Mouse (Mus musculus) lung, embryonic 14.5 days (tissue): ENCODE measurements at regions not wholly inside any gene's neighbourhood (a gene's known extent, or its start where the extent isn't known, plus 50 kb on each side); places are given as distances from the start of the nearest gene placed in this dataset.

Source experiments
- ATAC-seq: fragments of 200-750 bp; cut with Nextera tagmentation; 2 replicates; pipeline ENCODE4 v1.8.0; 2017; ENCODE audit warnings: mild to moderate bottlenecking, moderate TSS enrichment, moderate library complexity; ENCODE audit not compliant: insufficient read depth
- DNase-seq: peaks from one replicate; pipeline ENCODE4 v3.0.0-alpha.2; 2015
- H3K27ac ChIP-seq: fragments of 300-500 bp; sonication (generic); 2 replicates; pipeline ENCODE4 v1.5.1; 2014; ENCODE audit warnings: low read depth, mild to moderate bottlenecking, moderate library complexity
- H3K27me3 ChIP-seq: fragments of 300-500 bp; sonication (generic); 2 replicates; pipeline ENCODE4 v1.6.1; 2014; ENCODE audit warnings: low read length, control low read depth; ENCODE audit not compliant: insufficient read depth
- H3K36me3 ChIP-seq: fragments of 300-500 bp; sonication (generic); 2 replicates; pipeline ENCODE4 v1.6.1; 2014; ENCODE audit warnings: control low read depth; ENCODE audit not compliant: insufficient read depth
- H3K4me1 ChIP-seq: fragments of 300-500 bp; sonication (generic); 2 replicates; pipeline ENCODE4 v1.6.1; 2014; ENCODE audit warnings: antibody characterized with exemption, control low read depth; ENCODE audit not compliant: insufficient read depth
- H3K4me2 ChIP-seq: fragments of 300-500 bp; sonication (generic); 2 replicates; pipeline ENCODE4 v1.6.1; 2014; ENCODE audit warnings: mild to moderate bottlenecking
- H3K4me3 ChIP-seq: fragments of 300-500 bp; sonication (generic); 2 replicates; pipeline ENCODE4 v1.5.1; 2014; ENCODE audit warnings: low read depth, low read length
- H3K9ac ChIP-seq: fragments of 300-500 bp; sonication (generic); 2 replicates; pipeline ENCODE4 v1.6.1; 2014
- H3K9me3 ChIP-seq: fragments of 300-500 bp; sonication (generic); 2 replicates; pipeline ENCODE4 v1.6.1; 2016; ENCODE audit warnings: low read depth, low read length, control low read depth
- CTCF ChIP-seq: IDR thresholded peaks from 2 replicates; pipeline ENCODE4 v1.5.1; 2016; ENCODE audit warnings: antibody characterized with exemption, low read depth
- WGBS: fragments of 180-500 bp; shearing (Covaris S2); extraction: QIAGEN DNeasy Blood & Tissue Kit; methylation state at CpG from one replicate; pipeline ENCODE4 v1.1.7; 2014; 5-methylcytosine and 5-hydroxymethylcytosine counted together

DNA sequence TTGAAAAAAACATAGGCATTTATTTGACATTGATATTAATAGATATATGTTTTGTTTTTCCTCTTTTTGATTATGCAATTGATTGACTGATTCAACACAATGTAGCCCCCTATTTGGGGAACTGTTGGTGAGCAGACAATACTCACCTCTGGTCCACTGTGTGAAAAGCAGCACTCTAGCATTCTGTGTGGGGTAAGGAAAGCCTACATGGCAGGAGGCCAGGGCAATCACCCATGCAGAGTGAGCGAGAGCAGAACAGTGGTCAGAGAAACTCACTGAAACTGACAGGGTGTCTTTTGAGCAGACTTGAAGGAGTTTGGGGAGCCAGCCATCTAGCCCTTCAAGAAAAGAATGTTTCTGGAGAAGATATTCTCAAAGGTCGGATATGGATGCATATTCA is 73.2 kb upstream of the Azi2 start:
- Histone ChIP-seq H3K36me3 (no peaks in the 10 kb centered on the region), H3K27me3 (no peaks in the 10 kb centered on the region), H3K27ac (no peak overlapping the region), H3K9ac (no peak overlapping the region), H3K9me3 (no peaks in the 10 kb centered on the region), H3K4me3 (no peak overlapping the region), H3K4me1 (peaks cover 7% of the 10 kb centered on the region; the same call in 1 of the 2 replicates), H3K4me2 (no peak overlapping the region)
- TF ChIP-seq CTCF = no peak
- no peak for DNase-seq
- no peak for ATAC-seq
- 50% methylated on average over 2 of the region's 2 CpGs for WGBS

DNA sequence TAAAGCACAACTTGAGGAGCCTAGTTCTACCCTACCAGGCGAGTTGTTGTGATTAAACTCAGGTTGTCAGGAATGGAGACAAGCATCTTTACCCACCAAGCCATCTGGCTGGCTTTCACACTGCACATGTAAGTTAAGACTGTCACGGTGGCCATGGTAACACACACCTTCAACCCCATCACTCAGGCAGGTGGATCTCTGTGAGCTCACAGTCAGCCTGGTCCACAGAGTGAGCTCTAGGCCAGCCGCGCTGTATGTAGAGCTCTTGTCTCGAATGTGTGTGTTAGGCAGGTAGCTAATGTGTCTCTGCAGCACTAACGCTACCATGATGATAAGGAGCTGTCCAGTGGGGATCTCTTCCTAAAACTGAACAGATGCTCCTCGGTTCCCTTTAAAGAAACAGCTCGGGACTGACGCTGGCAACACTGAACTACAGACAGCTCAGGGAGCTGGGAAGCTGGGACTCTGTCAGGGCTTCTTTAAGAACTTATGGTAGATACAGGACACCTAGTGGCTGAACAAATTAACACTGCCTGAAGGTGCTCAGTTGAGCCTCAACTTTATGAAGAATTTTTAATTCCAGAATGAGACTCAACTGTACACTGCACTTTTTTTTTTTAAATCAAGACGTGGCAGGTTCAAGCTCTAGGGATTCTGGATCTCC is 73.8 kb upstream of the Azi2 start:
- peaks cover 12% of the 10 kb centered on the region; the same call in 1 of the 2 replicates for H3K4me1 ChIP-seq
- no peak overlapping the region for H3K4me3 ChIP-seq
- ATAC-seq (peak; percentile 67), DNase-seq (peak; percentile 86)
- H3K4me2 ChIP-seq = no peak overlapping the region
- WGBS = 46% methylated on average over 10 of the region's 10 CpGs
- H3K9ac ChIP-seq = no peak overlapping the region
- no peak overlapping the region for H3K27ac ChIP-seq
- no peaks in the 10 kb centered on the region for H3K9me3 ChIP-seq
- TF ChIP-seq CTCF = peak; percentile 65
- H3K36me3 ChIP-seq = no peaks in the 10 kb centered on the region
- no peaks in the 10 kb centered on the region for H3K27me3 ChIP-seq

DNA sequence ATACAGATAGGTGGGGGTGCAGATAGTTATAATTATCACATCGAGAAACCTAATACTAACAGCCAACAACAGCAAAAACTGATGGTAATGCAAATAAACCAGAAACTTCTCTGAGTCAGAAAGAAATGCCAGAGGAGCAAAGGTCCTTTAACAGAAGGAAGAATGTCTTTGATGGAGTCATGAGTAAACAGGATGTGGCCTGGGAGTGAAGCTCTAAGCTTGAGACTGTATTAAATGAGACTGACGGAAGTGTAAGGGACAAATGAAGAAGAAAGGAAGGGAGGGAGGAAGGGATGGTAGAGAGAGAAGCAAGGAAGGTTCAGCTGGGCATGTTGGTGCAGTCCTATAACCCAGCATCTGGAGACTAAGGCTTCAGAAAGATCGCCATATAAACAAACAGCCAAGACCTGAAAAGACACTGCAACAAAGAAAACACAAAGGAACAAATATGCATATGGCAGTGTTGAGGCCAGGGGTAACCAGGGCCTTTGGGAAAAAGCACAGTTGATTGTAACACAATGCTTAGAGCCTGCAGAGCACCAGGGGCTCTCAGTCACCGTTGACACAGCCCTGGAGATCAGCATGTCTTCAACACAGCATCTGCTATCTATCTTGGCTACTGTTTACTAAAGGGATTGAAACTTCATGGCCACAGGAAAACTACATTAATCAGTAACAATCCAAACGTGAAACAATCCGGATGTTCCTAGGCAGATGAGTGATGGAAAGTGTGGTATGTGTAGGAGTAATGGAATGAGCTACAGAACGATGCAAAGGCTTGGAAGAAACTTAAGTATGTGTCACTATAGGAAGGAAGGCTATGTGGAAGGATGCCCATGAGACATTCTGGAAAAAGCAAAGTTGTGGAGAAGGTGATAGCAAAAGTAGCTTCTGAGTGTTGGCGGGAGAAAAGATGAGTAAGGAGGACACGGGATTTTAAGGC is 77.9 kb upstream of the Azi2 start:
- DNase-seq = peak; percentile 80
- Histone ChIP-seq H3K9me3 (no peaks in the 10 kb centered on the region), H3K4me1 (peaks cover 12% of the 10 kb centered on the region; the same call in 1 of the 2 replicates), H3K4me2 (no peak overlapping the region), H3K36me3 (no peaks in the 10 kb centered on the region), H3K27me3 (no peaks in the 10 kb centered on the region), H3K4me3 (no peak overlapping the region), H3K27ac (peak overlapping the region; percentile 74), H3K9ac (no peak overlapping the region)
- WGBS = 28% methylated on average over 9 of the region's 9 CpGs
- peak; percentile 76 for ATAC-seq
- no peak for TF ChIP-seq CTCF

DNA sequence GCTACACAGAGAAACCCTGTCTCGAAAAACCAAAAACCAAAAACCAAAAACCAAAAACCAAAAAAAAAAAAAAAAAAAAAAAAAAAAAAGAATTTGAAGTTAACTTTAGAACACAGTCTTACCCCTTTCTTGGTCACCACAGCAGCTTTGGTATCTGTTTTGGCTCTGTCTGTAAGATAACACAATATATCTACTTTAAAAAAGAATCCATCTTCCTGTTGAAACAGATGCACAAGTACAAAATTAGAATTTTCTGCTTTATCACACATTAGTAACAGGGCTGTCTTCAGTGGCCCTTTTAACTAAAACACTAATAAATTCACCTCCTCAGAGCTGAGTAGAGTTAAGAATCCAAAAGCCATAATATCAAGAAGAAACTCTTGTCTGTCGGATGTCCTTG is 80.5 kb upstream of the Azi2 start:
- H3K9me3 ChIP-seq = no peaks in the 10 kb centered on the region
- 98% methylated on average over 2 of the region's 2 CpGs for WGBS
- peaks cover 12% of the 10 kb centered on the region; the same call in 1 of the 2 replicates for H3K4me1 ChIP-seq
- H3K36me3 ChIP-seq = no peaks in the 10 kb centered on the region
- TF ChIP-seq CTCF = no peak
- no peak overlapping the region for H3K4me3 ChIP-seq
- no peak overlapping the region for H3K27ac ChIP-seq
- no peak overlapping the region for H3K9ac ChIP-seq
- no peaks in the 10 kb centered on the region for H3K27me3 ChIP-seq
- no peak overlapping the region for H3K4me2 ChIP-seq
- DNase-seq (no peak), ATAC-seq (no peak)

DNA sequence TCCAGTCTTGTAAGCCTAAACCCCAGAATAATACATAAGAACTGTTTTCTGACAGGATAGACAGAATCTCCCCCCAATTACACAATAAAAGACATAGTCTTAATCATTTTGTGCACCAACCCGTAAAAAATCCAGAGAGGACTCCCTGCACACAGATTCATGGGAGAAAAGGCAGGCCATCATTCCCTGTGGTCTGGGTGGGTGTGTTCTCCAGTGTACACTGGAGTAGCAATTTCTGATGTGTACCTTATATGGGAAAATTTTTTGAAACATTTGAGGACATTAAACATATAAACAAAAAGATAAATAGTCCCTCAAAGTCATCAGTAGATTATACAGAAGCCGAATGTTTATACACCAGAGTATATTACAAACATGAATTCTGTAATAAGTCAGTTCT is 83.1 kb upstream of the Azi2 start:
- peak overlapping the region; percentile 20; the same call in 1 of the 2 replicates for H3K4me2 ChIP-seq
- H3K9me3 ChIP-seq = no peaks in the 10 kb centered on the region
- H3K9ac ChIP-seq = no peak overlapping the region
- peak overlapping the region; percentile 85 for H3K27ac ChIP-seq
- H3K27me3 ChIP-seq = no peaks in the 10 kb centered on the region
- no peaks in the 10 kb centered on the region for H3K36me3 ChIP-seq
- DNase-seq (peak; percentile 49), ATAC-seq (peak; percentile 71; the same call in 1 of the 2 replicates)
- no peak overlapping the region for H3K4me3 ChIP-seq
- peaks cover 10% of the 10 kb centered on the region; the same call in 1 of the 2 replicates for H3K4me1 ChIP-seq
- TF ChIP-seq CTCF = no peak
- 36% methylated on average over 2 of the region's 2 CpGs for WGBS

DNA sequence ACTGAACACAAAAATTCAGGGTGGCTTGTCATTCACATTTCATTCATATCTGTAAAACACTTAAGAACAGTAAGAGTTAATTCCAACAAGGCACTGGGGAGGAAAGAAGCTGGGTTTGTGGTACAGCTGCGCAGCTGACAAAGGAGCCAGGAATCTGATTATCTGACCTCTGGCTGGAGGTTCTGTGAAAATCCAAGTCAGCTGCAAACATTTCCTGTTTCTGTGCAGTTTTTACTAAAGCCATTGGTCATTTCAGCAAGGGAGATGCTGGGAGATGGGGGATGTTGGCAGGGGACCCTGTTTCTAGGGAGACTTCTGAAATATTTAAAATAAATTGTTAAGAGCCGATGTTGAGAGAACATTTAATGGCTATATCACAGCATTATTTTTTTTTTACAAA is 83.6 kb upstream of the Azi2 start:
- DNase-seq = peak; percentile 89

DNA sequence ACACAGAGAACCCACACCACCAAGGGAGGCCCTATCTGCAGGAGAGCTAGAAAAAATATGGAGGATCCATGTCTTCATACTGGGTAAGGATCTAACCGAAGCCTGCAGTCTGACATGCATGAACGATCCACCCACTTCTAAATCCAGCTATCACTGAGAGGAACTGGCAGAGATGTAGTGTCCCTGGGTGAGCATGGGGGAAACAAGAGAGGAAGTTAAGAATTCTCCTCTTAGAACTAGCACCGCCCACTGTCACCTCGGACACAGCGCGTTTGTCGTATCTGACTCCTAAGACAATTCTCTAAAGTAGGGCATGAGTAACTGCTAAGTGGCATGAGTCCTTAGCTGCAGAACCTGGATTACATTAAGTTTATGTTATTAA is 112.8 kb upstream of the Azi2 start:
- Histone ChIP-seq H3K36me3 (no peaks in the 10 kb centered on the region), H3K4me3 (no peak overlapping the region), H3K4me2 (no peak overlapping the region), H3K27me3 (no peaks in the 10 kb centered on the region), H3K4me1 (no peaks in the 10 kb centered on the region), H3K27ac (no peak overlapping the region), H3K9ac (no peak overlapping the region), H3K9me3 (no peaks in the 10 kb centered on the region)
- no peak for ATAC-seq
- no peak for TF ChIP-seq CTCF
- WGBS = 75% methylated on average over 7 of the region's 7 CpGs
- no peak for DNase-seq

More for the DNA sequence above, 83.6 kb upstream of the Azi2 start:
- no peaks in the 10 kb centered on the region for H3K27me3 ChIP-seq
- no peak for TF ChIP-seq CTCF
- peak; percentile 74 for ATAC-seq
- no peak overlapping the region for H3K9ac ChIP-seq
- H3K4me1 ChIP-seq = 0 out of 2 replicates have a peak, but pooled peaks cover 6% of the 10 kb centered on the region
- H3K9me3 ChIP-seq = no peaks in the 10 kb centered on the region
- peak overlapping the region; percentile 85 for H3K27ac ChIP-seq
- H3K36me3 ChIP-seq = no peaks in the 10 kb centered on the region
- 25% methylated on average over 2 of the region's 2 CpGs for WGBS
- H3K4me3 ChIP-seq = no peak overlapping the region
- peak overlapping the region; percentile 20; the same call in 1 of the 2 replicates for H3K4me2 ChIP-seq
